Mouse (Mus musculus) small intestine, adult 2 months (tissue): ENCODE results near the gene Mrgpre.

Experiments used
- CTCF ChIP-seq: fragments of 200-500 bp; IDR thresholded peaks from 2 replicates; pipeline ENCODE4 v1.5.1; 2012; ENCODE audit warnings: low read depth, mild to moderate bottlenecking, control low read depth, inconsistent platforms, low read length, moderate library complexity, mixed read lengths; ENCODE audit not compliant: insufficient replicate concordance, insufficient read length; ENCODE audit errors: extremely low read depth
- POLR2A ChIP-seq: fragments of 200-500 bp; IDR thresholded peaks from 2 replicates; pipeline ENCODE4 v1.6.1; 2012; ENCODE audit warnings: low read depth, mild to moderate bottlenecking, control low read depth, inconsistent platforms, low read length, moderate library complexity

DNA sequence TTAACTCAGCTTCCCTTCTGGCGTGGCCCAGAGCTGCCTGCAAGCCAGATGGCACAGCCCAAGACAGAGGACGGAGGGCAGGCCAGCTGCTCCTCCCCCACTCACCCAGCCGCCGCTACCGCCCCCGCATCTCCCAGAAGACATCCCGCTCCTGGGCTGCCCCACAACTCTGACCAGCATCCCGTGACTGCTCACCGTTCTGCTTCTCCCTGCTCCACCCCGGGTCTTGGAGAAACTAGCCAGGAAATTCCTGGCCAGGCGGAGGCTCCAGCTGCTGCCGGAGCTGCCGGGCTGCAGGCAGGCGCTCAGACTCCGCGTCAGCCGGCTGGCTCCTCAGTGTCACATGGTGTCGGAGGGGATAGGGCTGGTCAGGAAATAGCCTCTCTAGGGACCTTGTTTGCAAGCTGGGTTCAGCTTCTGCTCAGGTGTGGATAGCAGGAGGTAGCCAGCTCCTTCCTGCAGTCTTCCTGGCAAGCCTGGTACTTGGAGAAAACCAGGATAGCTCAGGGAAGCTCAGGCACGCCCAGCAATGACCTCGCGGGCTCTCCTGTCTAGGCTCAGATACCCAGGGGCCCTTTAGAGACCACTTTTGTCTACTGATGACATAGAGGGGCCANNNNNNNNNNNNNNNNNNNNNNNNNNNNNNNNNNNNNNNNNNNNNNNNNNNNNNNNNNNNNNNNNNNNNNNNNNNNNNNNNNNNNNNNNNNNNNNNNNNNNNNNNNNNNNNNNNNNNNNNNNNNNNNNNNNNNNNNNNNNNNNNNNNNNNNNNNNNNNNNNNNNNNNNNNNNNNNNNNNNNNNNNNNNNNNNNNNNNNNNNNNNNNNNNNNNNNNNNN is at the start of gene Mrgpre:
- TF ChIP-seq CTCF, result no peak
- TF ChIP-seq POLR2A, result peak; percentile 25; the same call in 1 of the 2 replicates
